Mouse (Mus musculus): ENCODE data around the gene Smarcd3. TPM values are rescaled to one million over a fixed set of nuclear protein-coding genes. Genes with fewer than 3 reads are reported as not detected.

Gene Smarcd3
- polyA plus RNA-seq, 1 experiment from 2014 or later: 90.6 TPM

GRCm38 (mm10) chr5:24594346-24594745 is 29.9 kb downstream of the Smarcd3 start:
- Histone ChIP-seq H3K4me2 (replicated peaks) (no peak overlapping the region), H3K9ac (no peak overlapping the region), H3K4me3 (no peak overlapping the region), H3K4me1 (peaks cover 50% of the 10 kb centered on the region), H3K27me3 (replicated peaks) (no peaks in the 10 kb centered on the region; the same call in 1 of the 2 replicates), H3K27ac (no peak overlapping the region), H3K36me3 (peaks cover 54% of the 10 kb centered on the region), H3K9me3 (no peaks in the 10 kb centered on the region)
- ATAC-seq (ENCODE audit: low FRiP score, low read depth): no peak
- 93% methylated on average over 5 of the region's 5 CpGs for WGBS

GRCm38 (mm10) chr5:24593928-24594327 is 30.3 kb downstream of the Smarcd3 start:
- H3K4me1 ChIP-seq: peaks cover 46% of the 10 kb centered on the region
- peaks cover 58% of the 10 kb centered on the region for H3K36me3 ChIP-seq
- H3K9me3 ChIP-seq: no peaks in the 10 kb centered on the region
- H3K4me2 ChIP-seq (replicated peaks): no peak overlapping the region
- no peak overlapping the region for H3K27ac ChIP-seq
- WGBS: 77% methylated on average over 10 of the region's 10 CpGs
- H3K9ac ChIP-seq: no peak overlapping the region
- H3K4me3 ChIP-seq: no peak overlapping the region
- H3K27me3 ChIP-seq (replicated peaks): no peaks in the 10 kb centered on the region; the same call in 1 of the 2 replicates
- no peak for ATAC-seq (ENCODE audit: low FRiP score, low read depth)

GRCm38 (mm10) chr5:24593230-24593629 is 31.0 kb downstream of the Smarcd3 start:
- Histone ChIP-seq H3K4me2 (replicated peaks) (no peak overlapping the region), H3K36me3 (peaks cover 63% of the 10 kb centered on the region), H3K9ac (no peak overlapping the region), H3K9me3 (no peaks in the 10 kb centered on the region), H3K27me3 (replicated peaks) (no peaks in the 10 kb centered on the region; the same call in 1 of the 2 replicates), H3K27ac (no peak overlapping the region), H3K4me1 (peaks cover 43% of the 10 kb centered on the region), H3K4me3 (no peak overlapping the region)
- ATAC-seq (ENCODE audit: low FRiP score, low read depth): no peak
- WGBS: 80% methylated on average over 10 of the region's 10 CpGs

GRCm38 (mm10) chr5:24592471-24593160 is 31.6 kb downstream of the Smarcd3 start:
- H3K36me3 ChIP-seq: peaks cover 63% of the 10 kb centered on the region
- no peaks in the 10 kb centered on the region; the same call in 1 of the 2 replicates for H3K27me3 ChIP-seq (replicated peaks)
- H3K4me1 ChIP-seq: peaks cover 44% of the 10 kb centered on the region
- no peak for ATAC-seq (ENCODE audit: low FRiP score, low read depth)
- H3K9me3 ChIP-seq: no peaks in the 10 kb centered on the region
- no peak overlapping the region for H3K27ac ChIP-seq
- no peak overlapping the region for H3K4me2 ChIP-seq (replicated peaks)
- WGBS: 69% methylated on average over 21 of the region's 21 CpGs
- no peak overlapping the region for H3K4me3 ChIP-seq
- H3K9ac ChIP-seq: no peak overlapping the region

DNA sequence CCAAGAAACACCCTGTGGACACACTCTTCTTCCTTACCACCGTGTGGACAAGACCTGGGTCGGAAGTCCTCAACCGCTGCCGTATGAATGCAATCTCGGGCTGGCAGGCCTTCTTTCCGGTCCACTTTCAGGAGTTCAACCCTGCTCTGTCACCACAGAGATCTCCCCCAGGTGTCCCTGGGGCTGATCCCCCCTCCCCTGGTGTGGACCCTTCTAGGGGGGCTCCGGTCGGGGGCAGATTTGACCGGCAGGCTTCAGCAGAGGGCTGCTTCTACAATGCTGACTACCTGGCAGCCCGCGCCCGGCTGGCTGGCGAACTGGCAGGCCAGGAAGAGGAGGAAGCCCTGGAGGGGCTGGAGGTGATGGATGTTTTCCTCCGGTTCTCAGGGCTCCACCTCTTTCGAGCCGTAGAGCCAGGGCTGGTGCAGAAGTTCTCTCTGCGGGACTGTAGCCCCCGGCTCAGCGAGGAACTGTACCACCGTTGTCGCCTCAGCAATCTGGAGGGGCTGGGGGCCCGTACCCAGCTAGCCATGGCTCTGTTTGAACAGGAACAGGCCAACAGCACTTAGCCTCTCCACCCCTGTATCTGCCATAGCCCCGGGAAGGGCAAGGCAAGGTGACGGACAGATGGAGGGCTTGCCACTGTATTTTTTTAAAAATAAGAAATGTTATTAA is 32.3 kb downstream of the Smarcd3 start:
- Histone ChIP-seq H3K27me3 (replicated peaks) (no peaks in the 10 kb centered on the region; the same call in 1 of the 2 replicates), H3K9me3 (no peaks in the 10 kb centered on the region), H3K4me2 (replicated peaks) (peak overlapping the region; percentile 17; the same call in 1 of the 2 replicates), H3K27ac (no peak overlapping the region), H3K36me3 (peaks cover 63% of the 10 kb centered on the region), H3K4me1 (peaks cover 46% of the 10 kb centered on the region), H3K4me3 (no peak overlapping the region), H3K9ac (peak overlapping the region; percentile 35; the same call in 1 of the 2 replicates)
- WGBS: 60% methylated on average over 24 of the region's 24 CpGs
- ATAC-seq (ENCODE audit: low FRiP score, low read depth): no peak

DNA sequence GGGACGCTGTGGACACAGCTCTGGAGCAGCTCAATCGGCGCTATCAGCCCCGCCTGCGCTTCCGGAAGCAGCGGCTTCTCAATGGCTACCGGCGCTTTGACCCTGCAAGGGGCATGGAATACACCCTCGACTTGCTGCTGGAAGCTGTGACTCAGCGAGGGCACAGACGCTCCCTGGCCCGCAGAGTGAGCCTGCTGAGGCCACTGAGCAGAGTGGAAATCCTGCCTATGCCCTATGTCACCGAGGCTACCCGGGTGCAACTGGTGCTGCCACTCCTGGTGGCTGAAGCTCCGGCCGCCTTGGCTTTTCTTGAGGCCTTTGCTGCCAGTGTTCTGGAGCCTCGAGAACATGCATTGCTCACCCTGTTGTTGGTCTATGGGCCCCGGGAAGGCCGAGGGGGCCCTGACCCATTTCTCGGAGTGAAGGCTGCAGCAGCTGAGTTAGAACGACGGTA is 32.9 kb downstream of the Smarcd3 start:
- no peaks in the 10 kb centered on the region for H3K9me3 ChIP-seq
- H3K9ac ChIP-seq: no peak overlapping the region
- H3K27me3 ChIP-seq (replicated peaks): no peaks in the 10 kb centered on the region; the same call in 1 of the 2 replicates
- H3K36me3 ChIP-seq: peaks cover 63% of the 10 kb centered on the region
- no peak overlapping the region for H3K27ac ChIP-seq
- peak overlapping the region; percentile 17 for H3K4me2 ChIP-seq (replicated peaks)
- no peak for ATAC-seq (ENCODE audit: low FRiP score, low read depth)
- H3K4me3 ChIP-seq: no peak overlapping the region
- peaks cover 40% of the 10 kb centered on the region for H3K4me1 ChIP-seq
- WGBS: 17% methylated on average over 23 of the region's 23 CpGs

DNA sequence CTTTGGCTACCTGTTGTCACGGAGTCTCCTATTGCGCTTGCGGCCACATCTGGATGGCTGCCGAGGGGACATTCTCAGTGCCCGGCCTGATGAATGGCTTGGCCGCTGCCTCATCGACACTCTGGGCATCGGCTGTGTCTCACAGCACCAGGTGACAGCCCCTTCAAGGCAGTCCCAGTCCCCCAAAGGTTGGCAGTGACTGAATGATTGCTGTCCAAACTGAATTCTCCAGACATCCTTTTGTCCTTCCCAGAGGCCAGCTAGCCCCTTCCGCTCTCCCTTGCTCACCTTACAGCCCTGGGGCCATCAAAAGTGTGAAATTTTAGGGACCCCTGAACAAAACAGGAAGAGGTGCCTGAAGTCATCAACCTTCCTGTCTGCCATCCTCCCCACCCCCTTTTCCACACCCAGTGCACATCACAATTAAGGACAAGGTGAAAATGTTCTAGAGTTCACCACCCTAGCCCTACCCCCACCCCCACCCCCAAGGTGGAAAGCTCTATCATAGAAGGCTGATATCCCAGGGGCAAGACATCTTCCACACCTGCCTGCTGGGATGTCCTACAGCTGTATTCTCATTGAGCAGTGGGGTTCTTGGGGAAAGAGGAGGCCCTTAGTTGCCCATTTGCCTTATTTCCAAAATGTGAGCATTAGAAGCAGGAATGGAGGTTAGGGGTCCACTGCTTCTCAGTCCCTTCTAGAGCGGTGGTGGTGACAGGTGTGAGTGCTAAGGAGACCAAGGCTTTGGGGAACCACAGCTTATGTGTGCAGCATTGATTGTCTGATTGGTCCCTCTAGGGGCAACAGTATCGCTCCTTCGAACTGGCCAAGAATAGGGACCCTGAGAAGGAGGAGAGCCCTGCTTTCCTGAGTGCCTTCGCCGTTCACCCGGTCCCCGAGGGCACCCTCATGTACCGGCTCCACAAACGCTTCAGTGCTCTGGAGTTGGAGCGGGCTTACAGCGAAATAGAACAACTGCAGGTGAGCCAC is 34.4 kb downstream of the Smarcd3 start:
- Histone ChIP-seq H3K27me3 (replicated peaks) (no peaks in the 10 kb centered on the region; the same call in 1 of the 2 replicates), H3K36me3 (peaks cover 55% of the 10 kb centered on the region), H3K9ac (no peak overlapping the region), H3K4me2 (replicated peaks) (no peak overlapping the region), H3K4me3 (no peak overlapping the region), H3K27ac (no peak overlapping the region), H3K4me1 (peaks cover 30% of the 10 kb centered on the region), H3K9me3 (no peaks in the 10 kb centered on the region)
- WGBS: 87% methylated on average over 20 of the region's 20 CpGs
- ATAC-seq (ENCODE audit: low FRiP score, low read depth): no peak

GRCm38 (mm10) chr5:24587200-24587577 is 37.0 kb downstream of the Smarcd3 start:
- Histone ChIP-seq H3K27ac (no peak overlapping the region), H3K27me3 (replicated peaks) (no peaks in the 10 kb centered on the region; the same call in 1 of the 2 replicates), H3K36me3 (peaks cover 29% of the 10 kb centered on the region), H3K4me1 (peaks cover 29% of the 10 kb centered on the region), H3K9me3 (no peaks in the 10 kb centered on the region), H3K4me3 (peak overlapping the region; percentile 83), H3K4me2 (replicated peaks) (peak overlapping the region; percentile 89), H3K9ac (peak overlapping the region; percentile 87)
- peak; percentile 42; the same call in 1 of the 2 replicates for ATAC-seq (ENCODE audit: low FRiP score, low read depth)
- WGBS: 41% methylated on average over 4 of the region's 4 CpGs

- WGBS: under 1% methylated on average over 43 of the region's 43 CpGs
Measured at GRCm38 (mm10) chr5:24586547-24587199, 37.5 kb downstream of the Smarcd3 start, which contains the start of gene Chpf2. TSS of gene Chpf2 (plus strand) at chr5:24586741.

DNA sequence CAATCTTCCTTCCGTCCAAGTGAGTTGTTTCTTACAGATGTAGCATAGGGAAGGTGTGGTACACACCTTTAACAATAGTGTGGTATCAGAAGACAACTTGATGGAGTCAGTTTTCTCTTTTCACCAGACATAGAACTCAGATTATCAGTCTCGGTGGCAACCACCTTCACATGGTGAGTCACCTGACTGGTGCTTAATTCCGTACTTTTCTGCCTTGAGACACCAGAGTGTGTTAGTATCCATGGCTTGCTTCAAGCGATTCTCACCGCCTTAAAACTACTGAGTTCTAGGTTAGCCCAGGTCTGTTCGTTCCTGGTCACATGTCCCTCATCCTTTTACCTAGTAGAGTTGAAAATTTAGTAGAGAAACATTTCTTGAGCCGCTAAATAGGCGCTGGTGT is 38.1 kb downstream of the Smarcd3 start:
- ATAC-seq (ENCODE audit: low FRiP score, low read depth): peak; percentile 19; the same call in 1 of the 2 replicates
- H3K36me3 ChIP-seq: peaks cover 18% of the 10 kb centered on the region; the same call in 1 of the 2 replicates
- no peak overlapping the region for H3K27ac ChIP-seq
- H3K4me3 ChIP-seq: peak overlapping the region; percentile 83
- no peaks in the 10 kb centered on the region for H3K27me3 ChIP-seq (replicated peaks)
- peaks cover 23% of the 10 kb centered on the region for H3K4me1 ChIP-seq
- 10% methylated on average over 8 of the region's 8 CpGs for WGBS
- H3K4me2 ChIP-seq (replicated peaks): peak overlapping the region; percentile 89
- no peaks in the 10 kb centered on the region for H3K9me3 ChIP-seq
- H3K9ac ChIP-seq: peak overlapping the region; percentile 87

More at GRCm38 (mm10) chr5:24586547-24587199, 37.5 kb downstream of the Smarcd3 start, which contains the start of gene Chpf2:
- Histone ChIP-seq H3K9ac (peak within 1 kb of the TSS; percentile 87), H3K4me1 (peaks cover 29% of the 10 kb centered on the region), H3K27me3 (replicated peaks) (no peaks in the 10 kb centered on the region), H3K9me3 (no peaks in the 10 kb centered on the region), H3K36me3 (peaks cover 24% of the 10 kb centered on the region), H3K4me2 (replicated peaks) (peak within 1 kb of the TSS; percentile 89), H3K27ac (peak within 1 kb of the TSS; percentile 47; the same call in 1 of the 2 replicates), H3K4me3 (peak within 1 kb of the TSS; percentile 83)
- peak; percentile 90 for ATAC-seq (ENCODE audit: low FRiP score, low read depth)

Measured in neural tube, embryonic 12.5 days (tissue).